Mouse (Mus musculus): ENCODE measurements around the gene Ccdc177.

Gene Ccdc177

DNA sequence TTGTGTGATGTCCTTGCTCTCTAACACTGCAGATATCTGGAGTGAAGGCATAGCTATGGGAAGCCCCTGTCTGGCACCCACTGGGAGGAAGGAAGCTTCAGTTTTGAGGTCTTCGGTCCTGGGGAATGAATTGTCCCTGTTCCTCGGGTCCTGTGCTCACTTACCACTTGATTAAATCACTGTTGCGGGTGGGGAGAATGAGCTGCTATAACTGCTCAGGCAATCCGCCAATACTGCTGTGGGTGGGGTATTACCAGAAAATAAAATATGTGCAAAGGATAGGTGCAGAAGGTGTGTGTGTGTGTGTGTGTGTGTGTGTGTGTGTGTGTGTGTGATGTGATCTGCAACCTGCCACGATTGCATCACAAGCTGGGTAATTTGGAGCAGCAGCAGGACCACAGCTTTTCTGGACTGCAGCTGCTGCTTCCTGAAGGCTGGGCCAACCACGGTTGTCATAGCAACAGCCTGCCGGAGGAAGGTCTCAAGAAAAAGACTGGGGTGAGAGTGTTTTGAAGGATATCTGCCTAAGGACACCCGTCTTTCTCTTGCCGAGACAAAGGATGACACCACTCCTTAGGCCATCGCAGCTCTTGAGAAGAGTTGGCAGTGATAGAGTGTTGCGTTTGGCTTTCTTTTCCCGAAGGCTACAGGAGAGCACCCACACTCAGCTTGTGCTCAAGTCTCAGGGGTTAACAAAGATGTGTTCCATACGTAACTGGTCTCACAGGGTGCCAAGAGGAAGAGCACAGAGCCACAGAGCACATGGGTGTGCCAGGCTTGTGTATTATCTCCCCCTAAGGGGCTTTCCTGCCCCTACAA lies 23.8 kb downstream of the Ccdc177 start:
- ATAC-seq (ENCODE audit: low TSS enrichment) = peak; percentile 86

DNA sequence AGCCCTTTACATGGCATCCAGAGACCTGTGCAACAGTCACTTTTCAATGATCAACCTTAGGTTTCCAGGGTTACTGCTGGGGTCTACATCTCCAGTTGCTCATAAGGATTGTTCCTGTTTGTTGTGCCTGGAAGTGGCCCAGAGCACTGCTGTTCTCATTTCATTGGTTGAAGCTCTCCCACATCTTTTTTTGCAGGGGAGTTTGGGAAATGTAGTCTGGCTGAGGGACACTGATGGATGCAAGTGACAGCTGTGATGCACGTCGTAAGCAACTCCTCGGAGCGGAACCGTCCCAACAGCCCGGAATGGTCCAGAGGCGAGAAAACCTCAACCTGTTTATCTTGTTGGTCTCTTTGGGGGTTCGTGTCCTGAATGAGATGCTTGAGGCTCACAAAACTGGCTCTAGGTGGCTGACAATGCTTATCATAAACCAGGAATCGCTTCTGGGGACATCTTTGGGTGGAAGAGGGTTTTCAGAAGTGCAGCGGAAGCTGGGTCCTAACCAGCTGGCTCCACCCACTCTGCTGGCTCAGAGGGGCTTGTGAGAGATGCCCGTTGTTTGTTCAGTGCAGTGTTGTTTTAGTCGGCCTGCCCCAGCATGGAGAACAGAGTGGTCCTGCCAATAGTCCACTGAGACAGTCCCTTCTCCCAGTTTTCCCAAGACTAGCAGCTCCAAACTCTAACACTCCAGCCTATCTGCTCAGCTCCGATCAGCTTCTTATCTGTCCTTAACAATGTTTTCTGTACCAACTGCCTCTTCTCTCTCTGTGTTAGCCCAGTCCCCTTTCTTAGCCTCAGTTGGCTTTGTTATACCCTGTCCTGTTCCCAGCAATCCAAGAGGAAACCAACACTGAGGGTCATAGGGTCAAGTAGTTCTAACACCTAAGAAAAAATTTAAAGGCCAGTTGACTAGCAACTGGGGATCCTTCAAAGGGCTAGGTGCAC lies 25.7 kb downstream of the Ccdc177 start:
- ATAC-seq (ENCODE audit: low TSS enrichment) = no peak

DNA sequence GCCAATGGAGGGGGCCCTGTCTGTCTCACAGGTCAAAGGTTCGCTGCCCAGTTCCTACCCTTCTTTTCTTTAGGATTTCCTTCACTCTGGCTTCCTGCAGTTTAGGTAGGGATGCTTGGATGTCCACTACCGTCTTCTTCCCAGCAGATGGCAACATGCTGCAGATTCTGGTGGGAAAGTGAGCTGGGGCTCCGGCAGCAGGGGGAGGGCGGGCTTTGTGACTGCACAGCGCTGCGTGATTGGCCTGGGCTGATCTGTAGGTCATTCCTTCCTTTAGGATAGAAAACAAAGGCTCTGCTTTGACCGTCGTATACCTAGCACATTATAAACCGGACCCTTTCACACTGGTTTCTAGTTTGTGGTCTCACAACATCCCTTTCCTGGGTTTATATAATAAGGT lies 29.9 kb downstream of the Ccdc177 start:
- ATAC-seq (ENCODE audit: low TSS enrichment) = peak; percentile 98

DNA sequence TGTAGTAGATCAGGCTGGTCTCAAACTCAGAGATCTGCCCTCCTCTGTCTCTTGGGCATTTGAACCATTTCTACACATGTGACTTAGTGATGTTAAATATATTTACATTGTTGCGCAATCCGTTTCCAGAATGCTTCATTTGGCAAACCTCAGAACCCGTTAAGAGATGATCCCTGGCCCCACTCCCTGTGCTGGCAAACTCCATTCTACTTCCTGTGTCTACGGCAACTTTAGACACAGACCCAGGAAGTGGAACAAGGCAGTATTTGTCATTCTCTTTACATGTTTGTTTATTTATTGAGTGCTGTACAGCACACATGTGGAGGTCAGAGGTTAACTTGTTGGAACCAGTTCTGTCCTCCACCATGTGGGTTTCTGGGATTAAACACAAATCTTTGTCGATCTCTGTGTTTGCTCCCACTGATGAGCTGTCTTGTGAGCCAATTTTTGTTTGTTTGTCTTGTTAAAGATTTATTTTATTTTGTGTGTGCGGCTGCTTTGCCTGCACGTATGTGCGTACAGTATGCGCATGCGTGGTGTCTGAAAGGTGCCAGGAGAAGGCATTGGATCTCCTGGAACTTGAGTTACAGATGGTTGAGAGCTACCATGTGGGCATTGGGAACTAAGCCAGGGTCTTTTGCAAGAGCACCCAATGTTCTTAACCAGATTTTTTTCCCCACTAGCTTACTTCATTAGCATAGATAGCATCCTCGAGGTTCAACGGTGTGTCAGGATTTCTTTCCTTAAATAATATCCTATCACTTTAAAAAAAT lies 30.5 kb downstream of the Ccdc177 start:
- no peak for ATAC-seq (ENCODE audit: low TSS enrichment)

DNA sequence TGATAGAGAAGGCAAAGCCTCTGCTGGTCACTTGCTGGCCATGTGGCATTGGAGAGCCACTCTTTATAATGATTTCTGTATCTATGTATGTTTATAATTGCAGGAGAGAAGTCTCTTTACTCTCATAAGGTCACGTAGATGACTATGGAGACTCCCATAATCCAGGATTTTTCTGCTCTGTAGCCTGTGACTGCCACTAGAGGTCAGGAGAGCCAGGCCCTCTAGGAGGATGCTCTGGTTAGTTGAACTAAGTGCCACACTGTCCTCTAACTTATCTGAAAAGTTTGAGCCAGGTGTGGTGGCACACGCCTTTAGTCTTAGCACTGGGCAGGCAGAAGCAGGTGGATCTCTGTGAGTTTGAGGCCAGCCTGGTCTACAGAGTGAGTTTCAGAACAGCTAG lies 31.7 kb downstream of the Ccdc177 start:
- no peak for ATAC-seq (ENCODE audit: low TSS enrichment)

DNA sequence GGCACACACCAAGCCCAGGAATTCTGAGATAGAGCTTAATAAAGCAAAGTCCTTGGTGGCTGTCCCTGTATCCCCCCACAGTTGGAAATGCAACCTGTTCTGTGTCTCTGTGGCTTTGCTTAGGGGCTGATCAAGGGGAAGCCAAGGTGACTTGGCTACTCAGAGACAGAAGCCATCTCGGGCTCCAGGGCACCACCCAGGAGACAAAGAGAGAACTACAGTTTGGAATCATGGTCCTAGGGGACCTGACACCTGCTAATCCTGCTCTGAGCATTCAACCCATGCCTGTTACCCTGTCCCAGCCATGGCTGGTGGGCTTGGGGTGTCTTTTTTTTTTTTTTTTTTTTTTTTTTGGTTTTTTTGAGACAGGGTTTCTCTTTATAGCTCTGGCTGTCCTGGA lies 32.3 kb downstream of the Ccdc177 start:
- no peak for ATAC-seq (ENCODE audit: low TSS enrichment)

DNA sequence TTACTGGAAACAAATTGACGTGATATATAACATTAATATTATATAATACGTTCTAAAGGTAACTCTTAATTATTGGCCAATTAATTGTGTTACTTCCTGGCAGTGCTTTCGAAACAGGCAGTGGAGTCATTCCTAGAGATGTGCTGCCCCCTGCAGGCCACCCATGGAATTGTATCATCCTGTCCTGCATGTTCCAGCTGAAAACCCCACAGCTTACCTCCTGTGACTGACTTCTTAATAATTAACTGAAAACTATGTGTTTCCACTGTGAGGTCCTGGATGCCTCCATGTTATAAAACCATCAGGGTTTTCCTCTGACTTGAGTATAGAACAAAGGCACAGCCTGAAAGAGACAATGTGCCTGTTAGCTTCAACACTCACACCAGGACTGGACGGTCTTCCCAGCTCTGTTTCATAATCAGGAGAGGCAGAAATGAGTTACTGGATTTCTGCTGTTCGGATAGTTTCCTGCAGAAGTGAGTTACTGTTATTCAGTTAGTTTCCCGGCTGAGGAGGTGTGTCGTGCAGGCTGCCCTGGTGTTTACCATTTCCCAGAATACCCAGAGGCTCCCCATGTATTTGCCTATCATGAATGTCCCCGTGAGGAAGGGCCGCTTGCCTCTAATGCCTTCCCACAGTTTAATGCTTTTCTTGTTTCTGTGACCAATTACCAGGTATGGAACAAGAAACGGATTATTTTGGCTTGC lies 35.5 kb downstream of the Ccdc177 start:
- ATAC-seq (ENCODE audit: low TSS enrichment) = peak; percentile 77

DNA sequence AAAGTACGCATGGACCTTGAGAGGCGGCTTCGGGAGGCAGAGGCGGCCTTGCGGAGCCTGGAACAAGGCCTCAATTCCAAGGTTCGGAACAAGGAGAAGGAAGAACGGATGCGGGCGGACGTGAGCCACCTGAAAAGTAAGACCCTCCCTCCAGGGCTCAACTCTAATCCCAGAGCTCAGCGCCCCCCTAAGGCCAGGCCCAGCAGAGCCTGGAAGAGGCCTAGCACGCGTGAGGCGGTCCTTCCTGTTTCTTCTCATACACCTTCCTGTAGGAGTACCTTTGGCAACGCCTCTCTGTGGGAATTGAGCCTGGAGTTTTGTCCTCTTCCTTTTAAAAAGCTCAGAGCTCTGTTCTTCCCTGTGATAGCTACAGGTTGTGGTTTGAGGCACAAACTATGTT lies 39.0 kb downstream of the Ccdc177 start:
- ATAC-seq (ENCODE audit: low TSS enrichment) = no peak

DNA sequence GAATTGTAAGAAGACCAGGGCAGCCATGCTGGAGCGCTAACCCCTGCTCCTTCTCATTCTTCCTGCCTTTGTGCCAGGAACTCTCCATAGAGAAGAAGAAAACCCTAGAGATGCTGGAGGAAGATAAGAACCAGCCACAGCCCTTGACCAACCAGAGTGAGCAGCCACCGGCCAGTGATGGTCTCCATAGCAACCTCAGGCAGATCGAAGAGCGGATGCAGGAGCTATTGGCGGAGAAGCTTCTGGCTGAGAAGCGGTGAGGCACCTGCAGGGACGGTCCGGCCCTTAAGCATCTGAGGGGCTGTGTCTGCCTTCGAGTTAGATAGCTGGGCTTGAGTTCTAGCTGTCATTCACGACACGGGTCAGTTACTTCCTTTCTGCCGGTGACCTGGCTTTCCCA lies 40.0 kb downstream of the Ccdc177 start:
- ATAC-seq (ENCODE audit: low TSS enrichment) = no peak

DNA sequence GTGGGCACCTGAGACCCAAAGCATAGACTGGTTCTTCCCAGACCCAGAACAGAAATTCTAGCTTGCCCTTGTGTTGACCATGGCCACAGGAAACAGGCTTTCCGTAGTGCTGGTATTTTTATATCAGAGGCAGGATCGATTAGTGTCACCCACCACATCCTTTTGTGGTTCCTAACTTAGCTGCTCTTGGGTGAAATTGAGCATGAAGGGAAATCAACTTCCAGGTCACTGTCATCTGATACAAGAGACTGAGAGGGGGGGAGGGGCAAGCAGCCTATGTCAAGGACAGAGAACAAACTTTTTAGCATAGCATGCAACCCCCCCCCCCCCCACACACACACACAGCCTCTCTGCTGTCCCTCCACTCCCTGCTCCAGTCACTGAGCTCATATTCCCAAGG lies 41.3 kb downstream of the Ccdc177 start:
- no peak for ATAC-seq (ENCODE audit: low TSS enrichment)

DNA sequence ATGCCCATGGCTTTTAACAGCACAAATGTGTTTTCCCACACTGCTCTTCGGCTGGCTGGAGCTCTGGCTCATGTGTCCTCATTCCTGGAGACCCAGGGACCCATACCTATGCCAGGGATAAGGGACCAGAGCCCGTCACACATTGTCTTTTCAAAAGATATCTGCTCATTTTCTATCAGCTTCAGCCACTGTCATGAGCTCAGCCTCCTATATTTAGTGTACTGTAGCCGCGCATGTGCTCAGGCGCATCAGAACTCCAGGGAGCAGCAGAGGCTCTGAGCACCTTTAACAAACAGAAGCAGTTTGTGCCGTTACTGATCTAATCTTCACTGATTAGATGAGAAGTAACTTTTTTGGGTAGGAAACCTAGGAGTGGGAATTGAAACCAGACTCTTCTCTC lies 44.6 kb downstream of the Ccdc177 start:
- ATAC-seq (ENCODE audit: low TSS enrichment) = no peak; the same call in 1 of the 2 replicates

DNA sequence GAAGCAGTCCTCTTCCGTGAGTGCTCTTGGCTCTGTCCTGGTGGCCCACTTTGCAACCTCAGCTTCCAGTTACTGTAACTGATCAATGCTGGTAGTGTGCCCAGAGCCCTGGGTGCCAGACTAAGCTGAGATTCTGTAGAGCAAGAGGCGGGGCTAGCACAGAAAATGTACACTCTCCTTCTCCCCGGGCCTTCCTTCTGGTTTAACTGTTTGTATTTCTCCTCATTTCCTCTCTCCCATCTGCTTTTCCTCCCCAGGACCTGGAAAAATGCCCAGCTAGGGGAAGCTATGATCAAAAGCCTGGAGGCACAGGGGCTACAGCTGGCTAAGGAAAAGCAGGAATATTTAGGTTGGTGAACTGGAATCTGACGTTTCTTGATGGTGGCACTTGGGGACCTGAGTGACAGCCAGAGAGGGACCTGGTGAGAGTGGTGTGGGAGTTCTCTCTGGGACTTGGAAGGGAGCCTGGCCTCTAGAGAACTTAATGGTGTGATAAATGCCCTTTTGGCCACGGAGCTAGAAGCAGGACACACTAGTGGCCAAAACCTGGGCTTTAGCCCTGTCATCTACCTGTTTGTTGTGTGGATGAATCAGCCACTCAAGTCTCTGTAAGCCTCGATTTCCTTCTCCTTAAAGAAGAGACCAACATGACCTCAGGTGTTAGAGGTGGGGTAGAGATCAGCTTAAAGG lies 53.4 kb downstream of the Ccdc177 start:
- peak; percentile 45; the same call in 1 of the 2 replicates for ATAC-seq (ENCODE audit: low TSS enrichment)

DNA sequence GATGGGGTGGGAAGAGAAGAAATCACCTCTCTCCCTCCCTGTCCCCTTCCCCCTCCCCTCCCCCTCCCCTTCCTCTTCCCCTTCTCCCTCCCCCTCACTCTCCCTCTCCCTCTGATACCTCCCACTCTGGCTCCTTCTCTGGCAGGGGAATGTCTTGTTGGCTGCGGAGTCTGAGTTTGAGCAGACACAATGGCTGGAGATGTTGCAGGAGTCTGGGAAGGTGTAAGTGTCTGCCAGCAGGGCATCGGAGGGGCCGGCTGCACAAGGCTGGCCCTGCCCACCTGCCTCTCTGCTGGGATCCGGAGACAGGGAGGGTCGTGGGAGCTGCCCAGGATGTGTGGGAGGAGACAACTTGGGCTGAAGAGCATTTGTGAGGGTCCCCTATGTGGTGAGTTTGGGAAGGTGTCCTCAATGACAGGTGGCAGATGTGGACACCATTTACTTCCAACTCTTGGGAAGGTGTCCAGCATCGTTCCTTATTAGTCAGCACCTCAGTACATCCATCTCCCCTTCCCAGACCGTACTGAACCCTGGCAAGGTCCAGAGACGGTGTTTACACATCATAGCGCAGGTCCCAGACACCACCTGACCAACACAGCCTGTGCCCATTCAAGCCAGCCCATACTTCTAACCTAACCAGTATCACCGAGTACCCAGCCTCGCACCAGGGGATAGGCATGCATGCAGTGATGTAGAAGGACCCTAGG lies 54.1 kb downstream of the Ccdc177 start:
- ATAC-seq (ENCODE audit: low TSS enrichment) = no peak

Measured in frontal cortex, adult (tissue).